Comparison of ENCODE assay signal across 21 mouse cellular contexts in genomic region chr13:24130741-24131140, GRCm38 (mm10).
"Had no signal": no experiment of that assay in that cellular context is flagged by ENCODE, and none has a peak within 500 bp of the region (broad histone marks: within the 10 kb centered on the region; RNA-seq: fewer than 3 reads in every experiment).

No protein-coding gene starts in this region.

- H3K4me2 ChIP-seq: liver, embryonic 13.5 days; liver, embryonic 15.5 days; lung, embryonic 15.5 days; midbrain, embryonic 11.5 days; midbrain, embryonic 13.5 days; neural tube, embryonic 13.5 days; neural tube, embryonic 15.5 days had no signal

- ATAC-seq: liver, postnatal 0 days; lung, postnatal 0 days; midbrain, embryonic 13.5 days; midbrain, embryonic 16.5 days had no signal

- H3K36me3 ChIP-seq: liver, embryonic 13.5 days; liver, embryonic 15.5 days; lung, embryonic 15.5 days; midbrain, embryonic 13.5 days; neural tube, embryonic 13.5 days; neural tube, embryonic 15.5 days had no signal

- H3K27ac ChIP-seq: liver, embryonic 13.5 days; liver, embryonic 15.5 days; lung, embryonic 15.5 days; macrophage; midbrain, embryonic 13.5 days; neural tube, embryonic 13.5 days; neural tube, embryonic 15.5 days had no signal

- H3K27me3 ChIP-seq: lung, embryonic 15.5 days; midbrain, embryonic 13.5 days; neural tube, embryonic 13.5 days; neural tube, embryonic 15.5 days had no signal

- H3K4me3 ChIP-seq: liver, embryonic 13.5 days; liver, embryonic 15.5 days; lung, embryonic 15.5 days; megakaryocyte, embryonic 14.5 days; midbrain, embryonic 13.5 days; myocyte; neural tube, embryonic 13.5 days; neural tube, embryonic 15.5 days had no signal

- H3K9me3 ChIP-seq: liver, embryonic 13.5 days; liver, embryonic 15.5 days; lung, embryonic 15.5 days; megakaryocyte, embryonic 14.5 days; midbrain, embryonic 13.5 days; neural tube, embryonic 13.5 days; neural tube, embryonic 15.5 days had no signal

- H3K9ac ChIP-seq: liver, embryonic 13.5 days; liver, embryonic 15.5 days; liver, postnatal 0 days; lung, embryonic 15.5 days; midbrain, embryonic 13.5 days; neural tube, embryonic 13.5 days; neural tube, embryonic 15.5 days had no signal

- DNase-seq: liver, embryonic 13.5 days; liver, postnatal 0 days; retina, postnatal 1 day; right cerebral cortex, adult 18-20 months; right cerebral cortex, postnatal 25 days; right cerebral cortex, postnatal 4 days; spleen, adult 18-20 months; thymus, adult 18-20 months; thymus, postnatal 14 days; thymus, postnatal 36 days had no signal

- H3K4me1 ChIP-seq: megakaryocyte, embryonic 14.5 days had no signal
